Mouse (Mus musculus) hindbrain, embryonic 16.5 days (tissue): ENCODE measurements around the gene Fgfr1op2. TPM values are rescaled to one million over a fixed set of nuclear protein-coding genes. Genes with fewer than 3 reads are reported as not detected.

ENCODE experiments used
- ATAC-seq: fragments of 200-750 bp; cut with Nextera tagmentation; 2 replicates; pipeline ENCODE4 v1.8.0; 2017; ENCODE audit warnings: moderate TSS enrichment, moderate library complexity
- H3K27ac ChIP-seq: fragments of 300-500 bp; sonication (generic); 2 replicates; pipeline ENCODE4 v1.5.1; 2014; ENCODE audit warnings: low read depth, mild to moderate bottlenecking, control low read depth, low read length, moderate library complexity
- H3K27me3 ChIP-seq: fragments of 300-500 bp; sonication (generic); replicated peaks from 2 replicates; pipeline ENCODE4 v1.6.1; 2014; ENCODE audit warnings: low read length; ENCODE audit not compliant: control insufficient read depth, insufficient read depth
- H3K36me3 ChIP-seq: fragments of 300-500 bp; sonication (generic); 2 replicates; pipeline ENCODE4 v1.6.1; 2014; ENCODE audit warnings: mild to moderate bottlenecking, low read length, moderate library complexity, mixed read lengths; ENCODE audit not compliant: control insufficient read depth, insufficient read depth
- H3K4me1 ChIP-seq: fragments of 300-500 bp; sonication (generic); 2 replicates; pipeline ENCODE4 v1.6.1; 2014; ENCODE audit warnings: low read depth, low read length; ENCODE audit not compliant: control insufficient read depth, insufficient read depth
- H3K4me2 ChIP-seq: fragments of 300-500 bp; sonication (generic); 2 replicates; pipeline ENCODE4 v1.6.1; 2014; ENCODE audit warnings: mild to moderate bottlenecking, low read length, control low read depth, moderate library complexity
- H3K4me3 ChIP-seq: fragments of 300-500 bp; sonication (generic); 2 replicates; pipeline ENCODE4 v1.5.1; 2014; ENCODE audit warnings: mild to moderate bottlenecking, low read length, control low read depth, moderate library complexity
- H3K9ac ChIP-seq: fragments of 300-500 bp; sonication (generic); 2 replicates; pipeline ENCODE4 v1.6.1; 2014; ENCODE audit warnings: low read depth, mild to moderate bottlenecking, control low read depth, low read length, moderate library complexity
- H3K9me3 ChIP-seq: fragments of 300-500 bp; sonication (generic); 2 replicates; pipeline ENCODE4 v1.6.1; 2014; ENCODE audit warnings: mild to moderate bottlenecking, low read length, moderate library complexity; ENCODE audit not compliant: control insufficient read depth
- WGBS: fragments of 180-500 bp; shearing (Covaris S2); extraction: QIAGEN DNeasy Blood & Tissue Kit; methylation state at CpG from one replicate; pipeline ENCODE4 v1.1.7; 2014; 5-methylcytosine and 5-hydroxymethylcytosine counted together
- polyA plus RNA-seq: library from polyadenylated mRNA; unstranded; fragments of >200 nt; fragmentation: Nextera tagmentation; extraction: Ambion mirVana; gene quantifications from 2 replicates; pipeline ENCODE4 v1.2.1, GENCODE M21; 2015

Fgfr1op2 gene
- 38.0 and 41.5 TPM in 2 replicates for polyA plus RNA-seq

DNA sequence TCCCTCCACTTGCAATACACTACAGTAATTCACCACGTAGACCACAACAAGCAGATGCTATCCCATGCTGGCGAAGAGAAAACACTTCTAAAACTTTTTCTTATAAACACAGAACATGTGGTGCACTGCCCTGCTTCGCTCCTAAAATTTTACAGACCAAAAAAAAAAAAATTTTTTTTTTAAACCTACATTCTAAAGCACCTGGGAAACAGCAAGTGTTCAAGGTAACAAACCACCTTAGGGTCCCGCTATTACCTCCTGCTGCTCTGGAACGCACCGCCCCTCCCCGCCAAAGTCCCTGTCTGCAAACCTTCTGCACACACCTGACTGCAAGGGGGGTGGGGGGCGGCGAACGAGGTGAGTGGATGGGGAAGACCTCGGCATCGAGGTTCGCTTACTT lies at the start of gene Fgfr1op2:
Gene Fgfr1op2, plus strand, starts transcription at position 301 of the 400 bp plus-strand sequence.
- no peak for ATAC-seq
- WGBS: under 1% methylated on average over 13 of the region's 13 CpGs
- H3K36me3 ChIP-seq: no peaks in the 10 kb centered on the region

GRCm38 (mm10) chr6:146527537-146527936 lies 49.5 kb upstream of the Fgfr1op2 start:
- no peak overlapping the region for H3K4me2 ChIP-seq
- no peak overlapping the region for H3K9ac ChIP-seq
- H3K4me3 ChIP-seq: no peak overlapping the region
- no peaks in the 10 kb centered on the region for H3K4me1 ChIP-seq
- 0 out of 2 replicates have a peak, but pooled peaks cover 4% of the 10 kb centered on the region for H3K9me3 ChIP-seq
- WGBS: 85% methylated on average over 2 of the region's 2 CpGs
- no peak overlapping the region for H3K27ac ChIP-seq
- ATAC-seq: no peak
- H3K36me3 ChIP-seq: no peaks in the 10 kb centered on the region
- H3K27me3 ChIP-seq: no peaks in the 10 kb centered on the region

More for the DNA sequence above, at the start of gene Fgfr1op2:
- Histone ChIP-seq H3K9ac (peak within 1 kb of the TSS; percentile 91), H3K27me3 (no peaks in the 10 kb centered on the region), H3K4me2 (peak within 1 kb of the TSS; percentile 74), H3K4me1 (peaks cover 22% of the 10 kb centered on the region), H3K27ac (peak within 1 kb of the TSS; percentile 99), H3K4me3 (peak within 1 kb of the TSS; percentile 96), H3K9me3 (no peaks in the 10 kb centered on the region)

- H3K4me2 ChIP-seq: no peak overlapping the region
- no peaks in the 10 kb centered on the region for H3K27me3 ChIP-seq
- no peak for ATAC-seq
- no peak overlapping the region for H3K9ac ChIP-seq
- no peaks in the 10 kb centered on the region for H3K36me3 ChIP-seq
- H3K27ac ChIP-seq: no peak overlapping the region
- H3K9me3 ChIP-seq: no peaks in the 10 kb centered on the region
- 80% methylated on average over 7 of the region's 7 CpGs for WGBS
- no peaks in the 10 kb centered on the region for H3K4me1 ChIP-seq
- no peak overlapping the region for H3K4me3 ChIP-seq
These were observed 46.6 kb upstream of the Fgfr1op2 start for GRCm38 (mm10) chr6:146530363-146530762.

- no peaks in the 10 kb centered on the region for H3K27me3 ChIP-seq
These were observed 46.2 kb upstream of the Fgfr1op2 start for GRCm38 (mm10) chr6:146530769-146531168.

DNA sequence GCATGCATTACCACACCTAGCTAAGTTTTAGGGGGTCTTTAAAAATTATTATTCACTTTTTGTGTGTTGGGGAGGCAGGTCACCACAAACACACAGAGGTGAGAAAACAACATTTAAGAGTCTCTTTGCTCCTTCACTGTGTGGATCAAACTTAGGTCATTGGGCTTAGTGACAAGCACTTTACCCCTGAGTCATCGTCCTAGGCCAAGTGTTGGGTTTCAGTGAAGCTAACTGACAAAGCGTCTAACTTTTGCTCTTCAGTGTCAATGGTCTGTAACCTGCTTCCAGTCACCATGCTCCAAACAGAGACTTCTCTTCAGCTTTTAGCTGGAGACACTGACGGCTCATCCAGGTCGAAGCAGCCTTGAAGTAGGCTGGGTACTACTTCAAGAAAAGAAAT lies 43.9 kb upstream of the Fgfr1op2 start:
- H3K4me2 ChIP-seq: no peak overlapping the region
- no peaks in the 10 kb centered on the region for H3K36me3 ChIP-seq
- WGBS: 90% methylated on average over 4 of the region's 4 CpGs
- no peak overlapping the region for H3K27ac ChIP-seq
- no peak for ATAC-seq
- H3K4me1 ChIP-seq: no peaks in the 10 kb centered on the region
- no peaks in the 10 kb centered on the region for H3K27me3 ChIP-seq
- no peak overlapping the region for H3K9ac ChIP-seq
- H3K9me3 ChIP-seq: no peaks in the 10 kb centered on the region
- H3K4me3 ChIP-seq: no peak overlapping the region

More at GRCm38 (mm10) chr6:146530769-146531168, 46.2 kb upstream of the Fgfr1op2 start:
- no peak overlapping the region for H3K9ac ChIP-seq
- no peaks in the 10 kb centered on the region for H3K9me3 ChIP-seq
- no peak overlapping the region for H3K4me3 ChIP-seq
- no peak overlapping the region for H3K27ac ChIP-seq
- no peak for ATAC-seq
- H3K36me3 ChIP-seq: no peaks in the 10 kb centered on the region
- 72% methylated on average over 5 of the region's 5 CpGs for WGBS
- no peaks in the 10 kb centered on the region for H3K4me1 ChIP-seq
- no peak overlapping the region for H3K4me2 ChIP-seq

- no peak overlapping the region for H3K4me3 ChIP-seq
- H3K4me2 ChIP-seq: no peak overlapping the region
- no peaks in the 10 kb centered on the region for H3K9me3 ChIP-seq
- 96% methylated on average over 5 of the region's 5 CpGs for WGBS
- ATAC-seq: no peak
- no peaks in the 10 kb centered on the region for H3K4me1 ChIP-seq
- H3K36me3 ChIP-seq: no peaks in the 10 kb centered on the region
- no peak overlapping the region for H3K9ac ChIP-seq
- no peaks in the 10 kb centered on the region for H3K27me3 ChIP-seq
- no peak overlapping the region for H3K27ac ChIP-seq
These were observed 41.5 kb upstream of the Fgfr1op2 start for GRCm38 (mm10) chr6:146535501-146535900.

- 94% methylated on average over 4 of the region's 4 CpGs for WGBS
These were observed 39.9 kb upstream of the Fgfr1op2 start for GRCm38 (mm10) chr6:146537111-146537510.

DNA sequence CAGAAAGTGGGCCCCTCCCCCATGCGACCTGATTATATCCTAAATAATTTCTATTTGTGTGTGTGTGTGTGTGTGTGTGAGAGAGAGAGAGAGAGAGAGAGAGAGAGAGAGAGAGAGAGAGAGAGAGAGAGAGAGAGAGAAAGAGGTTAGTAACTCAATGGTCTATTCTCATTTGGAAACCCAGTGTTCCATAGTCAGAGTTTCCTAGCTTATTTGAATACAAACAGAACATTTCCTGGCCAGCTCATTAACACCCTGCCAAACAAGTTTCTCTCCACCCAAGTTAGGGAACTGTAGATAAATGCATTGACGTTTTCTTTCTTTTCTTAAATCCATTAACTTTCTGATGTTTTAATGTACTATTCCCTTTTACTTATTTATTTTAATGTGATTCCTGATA lies 38.9 kb upstream of the Fgfr1op2 start:
- no peak for ATAC-seq
- Histone ChIP-seq H3K4me1 (no peaks in the 10 kb centered on the region), H3K9me3 (no peaks in the 10 kb centered on the region), H3K27ac (no peak overlapping the region), H3K4me3 (no peak overlapping the region), H3K9ac (no peak overlapping the region), H3K27me3 (no peaks in the 10 kb centered on the region), H3K4me2 (no peak overlapping the region), H3K36me3 (no peaks in the 10 kb centered on the region)
- 80% methylated on average over 2 of the region's 2 CpGs for WGBS

More at GRCm38 (mm10) chr6:146537111-146537510, 39.9 kb upstream of the Fgfr1op2 start:
- no peaks in the 10 kb centered on the region for H3K9me3 ChIP-seq
- no peak overlapping the region for H3K4me3 ChIP-seq
- H3K27ac ChIP-seq: no peak overlapping the region
- H3K4me2 ChIP-seq: no peak overlapping the region
- no peaks in the 10 kb centered on the region for H3K36me3 ChIP-seq
- no peaks in the 10 kb centered on the region for H3K4me1 ChIP-seq
- no peak for ATAC-seq
- no peaks in the 10 kb centered on the region for H3K27me3 ChIP-seq
- no peak overlapping the region for H3K9ac ChIP-seq

GRCm38 (mm10) chr6:146538661-146539060 lies 38.3 kb upstream of the Fgfr1op2 start:
- Histone ChIP-seq H3K9ac (no peak overlapping the region), H3K36me3 (no peaks in the 10 kb centered on the region), H3K27ac (no peak overlapping the region), H3K4me2 (no peak overlapping the region), H3K27me3 (no peaks in the 10 kb centered on the region), H3K4me3 (no peak overlapping the region), H3K9me3 (no peaks in the 10 kb centered on the region), H3K4me1 (no peaks in the 10 kb centered on the region)
- ATAC-seq: no peak
- WGBS: 53% methylated on average over 4 of the region's 4 CpGs

DNA sequence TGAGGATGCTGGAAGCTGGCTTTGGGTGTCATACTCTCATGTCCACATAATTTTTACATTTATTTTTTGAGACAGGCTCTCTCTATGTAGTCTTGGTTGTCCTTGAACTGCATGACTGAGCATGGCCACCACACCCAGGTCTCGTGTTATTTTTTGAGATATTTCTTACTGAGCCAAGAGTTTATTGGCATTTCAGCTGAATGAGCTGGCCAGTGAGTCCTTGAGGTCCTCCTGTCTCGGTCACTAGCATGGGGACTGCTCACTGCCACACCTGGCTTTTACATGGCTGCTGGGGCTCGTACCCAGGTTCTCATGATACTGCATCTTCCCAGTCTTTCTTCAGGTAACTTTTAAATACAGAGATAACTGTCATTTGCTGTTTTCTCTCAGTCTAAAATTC lies 36.6 kb upstream of the Fgfr1op2 start:
- no peak overlapping the region for H3K9ac ChIP-seq
- no peaks in the 10 kb centered on the region for H3K27me3 ChIP-seq
- no peak overlapping the region for H3K27ac ChIP-seq
- ATAC-seq: no peak
- no peak overlapping the region for H3K4me3 ChIP-seq
- WGBS: 84% methylated on average over 3 of the region's 3 CpGs
- H3K9me3 ChIP-seq: no peaks in the 10 kb centered on the region
- no peaks in the 10 kb centered on the region for H3K36me3 ChIP-seq
- no peaks in the 10 kb centered on the region for H3K4me1 ChIP-seq
- no peak overlapping the region for H3K4me2 ChIP-seq
